Mouse (Mus musculus) left cerebral cortex, postnatal 36 days (tissue): ENCODE data around the gene Sik3. TPM values are rescaled to one million over a fixed set of nuclear protein-coding genes. Genes with fewer than 3 reads are reported as not detected.

Source experiments
- DNase-seq, 2 experiments: peaks; one replicate each; pipeline ENCODE4 v3.0.0; 2021 to 2022; ENCODE audit warnings: low spot score in 2 of 2, mixed read lengths in 1 of 2
- intact Hi-C: fragments of 180-260 bp; cut with DNase I; formaldehyde crosslinking; loops from one replicate; pipeline ENCODE4 v1.15.1; 2025
- total RNA-seq, 2 experiments: library from RNA; stranded (reverse); gene quantifications; 2 replicates each; pipeline ENCODE4 v1.2.3; 2021

Gene Sik3
- total RNA-seq, 2 experiments from 2014 or later, result 119 to 130 TPM

DNA sequence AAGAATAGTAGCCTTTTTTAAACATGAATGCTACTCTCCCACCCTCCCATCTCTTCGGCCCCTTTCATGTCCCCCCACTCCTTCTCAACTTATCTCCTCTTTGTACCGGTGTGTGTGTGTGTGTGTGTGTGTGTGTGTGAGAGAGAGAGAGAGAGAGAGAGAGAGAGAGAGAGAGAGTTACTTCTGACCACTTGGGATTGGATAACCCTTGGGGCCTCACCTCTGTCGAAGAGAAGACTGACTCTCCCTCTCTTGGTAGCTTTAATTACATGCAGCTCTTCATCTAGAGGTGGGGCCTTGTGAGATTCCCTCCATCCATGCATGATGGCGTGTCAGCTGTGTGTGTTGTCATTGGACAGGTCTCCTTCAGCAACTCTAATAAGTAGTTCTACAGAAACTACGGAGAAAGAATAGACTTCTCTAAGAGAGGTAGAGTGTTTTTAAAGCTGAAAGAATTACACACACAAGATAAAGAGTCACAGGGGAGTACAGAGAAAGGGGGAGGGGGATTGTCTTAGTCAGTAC lies 162.2 kb downstream of the Sik3 start:
- intact Hi-C loops, result no loop called here
- no peak for DNase-seq

DNA sequence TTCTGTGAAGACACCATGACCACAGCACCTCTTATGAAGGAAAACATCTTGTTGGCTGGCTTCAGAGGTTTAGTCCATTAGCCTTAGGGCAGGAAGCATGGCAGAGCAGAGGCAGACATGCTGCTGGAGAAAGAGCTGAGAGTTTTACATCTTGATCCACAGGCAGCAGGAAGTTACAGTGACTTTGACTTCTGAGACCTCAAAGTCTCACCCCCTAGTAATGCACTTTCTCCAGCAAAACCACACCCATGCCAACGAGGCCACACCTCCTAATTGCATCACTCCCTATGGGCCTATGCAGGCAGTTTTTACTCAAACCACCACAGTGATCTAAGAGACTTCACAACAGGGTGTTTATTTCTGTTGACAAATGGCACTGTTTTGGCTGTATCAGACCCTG lies 162.7 kb downstream of the Sik3 start:
- intact Hi-C loops, result no loop called here
- DNase-seq, result no peak

DNA sequence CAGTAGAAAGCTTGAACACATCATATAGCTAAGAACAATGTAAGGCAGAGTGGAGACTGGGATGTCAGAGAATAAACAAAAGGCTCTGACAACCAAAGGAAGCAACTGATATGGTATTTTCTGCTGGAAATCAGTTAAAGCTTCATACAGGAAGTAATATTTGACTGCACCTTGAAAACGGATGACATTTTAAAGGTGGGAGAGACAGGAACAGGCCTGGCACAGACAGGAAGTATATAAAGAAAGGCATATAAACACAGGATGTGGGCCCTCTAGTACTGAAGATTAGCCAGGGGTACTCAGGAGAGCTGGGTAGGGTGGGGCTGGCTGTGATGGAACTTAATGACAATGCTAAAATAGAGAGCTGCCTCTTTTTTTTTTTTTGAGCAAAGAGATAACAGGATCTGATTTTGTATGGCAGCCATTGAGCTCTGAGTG lies 163.3 kb downstream of the Sik3 start:
- intact Hi-C loops, result no loop called here
- DNase-seq, result no peak

DNA sequence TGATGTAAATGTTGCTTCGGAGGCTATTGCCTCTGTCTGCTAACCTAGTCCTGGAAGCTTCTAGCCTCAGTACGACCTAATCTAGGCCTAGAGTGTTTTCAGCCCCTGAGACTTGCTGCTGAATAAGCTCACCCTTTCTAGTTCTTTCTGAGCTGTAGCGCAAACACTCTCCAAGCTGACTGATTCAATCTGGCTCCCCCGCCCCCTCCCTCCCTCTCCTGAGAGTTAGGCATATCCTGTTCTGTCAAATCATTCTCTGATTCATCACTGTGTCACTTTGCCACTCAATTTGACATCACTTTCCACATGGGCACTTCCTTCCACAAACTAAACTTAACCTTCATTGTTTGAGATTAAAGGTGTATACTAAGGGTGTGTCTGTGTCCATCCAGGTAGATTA lies 164.0 kb downstream of the Sik3 start:
- intact Hi-C loops, result no loop called here
- DNase-seq, result no peak

DNA sequence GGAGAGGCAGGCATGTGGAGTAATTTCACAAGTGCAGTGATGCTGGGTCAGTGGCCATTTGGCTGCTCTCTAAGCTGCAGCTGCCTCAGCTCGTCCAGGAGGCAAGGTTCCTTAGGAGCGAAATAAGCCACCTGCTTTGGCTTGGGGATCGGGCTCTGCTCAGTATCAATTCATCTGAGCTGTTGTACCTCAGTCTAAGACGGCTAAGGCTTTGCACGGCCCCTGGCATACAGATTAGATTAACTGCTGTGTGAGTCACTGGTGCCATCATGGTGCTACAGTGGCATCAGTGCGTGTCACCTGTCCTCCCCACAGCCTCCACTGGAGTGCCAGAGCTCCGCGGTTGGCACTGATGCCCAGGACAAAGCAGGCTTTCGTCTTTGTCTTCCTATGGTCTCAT lies 166.0 kb downstream of the Sik3 start:
- intact Hi-C loops, result no loop called here
- no peak for DNase-seq

DNA sequence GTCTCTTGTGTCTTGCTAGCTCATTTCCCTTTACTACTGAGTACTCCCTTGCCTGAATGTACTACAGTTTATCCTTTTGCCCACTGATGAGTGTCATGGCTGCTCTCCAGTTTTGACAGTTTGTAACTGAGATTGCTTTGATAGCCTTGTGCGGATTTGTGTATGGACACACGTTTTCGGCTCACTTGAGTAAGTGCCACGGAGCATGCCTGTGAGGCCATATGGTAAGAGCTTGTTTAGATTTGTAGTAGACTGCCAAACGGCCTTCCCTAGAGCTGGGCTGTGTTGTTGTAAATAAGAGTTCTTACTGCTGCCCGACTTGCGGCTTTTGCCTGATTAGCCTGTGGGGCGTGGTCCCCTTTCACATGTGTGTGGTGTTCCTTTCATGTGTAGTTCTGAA lies 168.7 kb downstream of the Sik3 start:
- DNase-seq, result no peak
- intact Hi-C loops, result no loop called here

DNA sequence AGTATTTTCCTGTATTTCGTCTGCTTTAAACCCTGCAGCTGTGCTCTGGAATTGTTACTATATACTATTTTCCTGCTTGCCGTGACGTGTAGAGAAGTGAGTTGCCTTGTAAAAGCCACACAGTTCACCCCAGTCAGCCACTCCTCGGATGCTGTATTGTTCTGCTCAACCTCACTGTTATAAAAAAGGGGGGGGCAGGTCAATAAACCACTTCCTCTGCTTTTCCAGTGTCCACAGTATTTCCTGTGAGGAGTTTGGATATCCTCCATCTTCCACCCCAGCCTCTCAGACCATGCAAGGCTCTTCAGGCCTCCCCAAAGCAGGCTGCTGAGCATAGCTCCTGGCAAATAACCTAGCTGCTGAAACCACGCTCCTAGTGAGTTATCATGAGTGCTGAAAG lies 171.9 kb downstream of the Sik3 start:
- DNase-seq, result no peak
- intact Hi-C loops, result no loop called here

DNA sequence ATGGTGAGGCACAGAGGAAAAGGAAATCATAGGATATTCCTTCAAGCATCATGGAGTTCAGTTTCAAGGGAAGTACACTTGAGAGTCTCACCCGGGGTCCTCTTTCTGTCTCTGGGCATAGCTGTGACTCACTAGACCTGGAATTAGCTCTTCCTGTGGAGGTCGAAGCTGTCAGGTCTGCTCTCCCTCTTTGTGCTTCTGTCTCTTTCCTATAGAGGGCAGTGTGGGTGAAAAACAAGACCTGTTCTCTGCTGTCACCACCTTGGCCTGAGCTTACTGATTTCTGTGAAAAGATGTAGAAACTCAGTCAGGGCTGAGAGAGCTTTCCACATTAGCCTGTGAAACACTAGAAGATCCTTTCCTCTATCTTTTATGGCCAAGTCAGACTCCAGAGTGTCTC lies 172.6 kb downstream of the Sik3 start:
- no peak for DNase-seq
- intact Hi-C loops, result no loop called here

DNA sequence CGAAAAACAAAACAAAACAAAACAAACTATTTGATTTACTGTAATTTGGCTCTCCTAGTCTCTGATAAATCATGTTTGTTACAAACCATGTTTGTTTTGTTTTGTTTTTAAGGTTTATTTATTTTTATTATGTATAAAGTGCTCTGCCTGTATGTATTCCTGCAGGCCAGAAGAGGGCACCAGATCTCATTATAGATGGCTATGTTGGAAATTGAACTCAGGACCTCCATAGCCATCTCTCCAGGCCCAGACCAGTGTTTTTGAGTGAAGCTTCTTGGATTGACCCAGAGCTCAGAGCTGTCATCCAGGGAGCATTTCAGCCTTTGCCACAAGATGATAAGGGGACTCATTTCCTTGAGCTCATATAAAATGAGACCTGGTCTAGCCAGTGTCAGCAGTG lies 173.8 kb downstream of the Sik3 start:
- intact Hi-C loops, result no loop called here
- DNase-seq, result no peak

DNA sequence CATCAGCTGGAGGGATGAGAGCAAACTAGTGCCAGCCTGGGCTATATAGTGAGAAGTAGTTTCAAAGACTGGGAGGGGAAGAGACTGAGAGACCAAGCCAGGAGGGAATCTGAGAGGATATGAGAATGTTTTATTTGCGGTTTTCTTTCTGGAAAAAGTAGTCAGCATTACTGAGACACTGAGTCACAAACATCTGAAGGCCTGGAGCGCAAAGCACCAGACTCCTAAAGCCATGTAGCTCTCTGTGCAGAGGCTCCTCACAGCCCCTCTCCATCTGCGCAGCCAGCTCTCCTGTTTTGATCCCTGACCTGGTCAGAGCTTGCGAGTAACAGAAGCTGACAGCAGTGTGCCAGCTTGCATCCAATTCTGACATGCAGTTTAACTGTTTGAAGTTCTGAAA lies 175.8 kb downstream of the Sik3 start:
- intact Hi-C loops, result no loop called here
- DNase-seq, result no peak

DNA sequence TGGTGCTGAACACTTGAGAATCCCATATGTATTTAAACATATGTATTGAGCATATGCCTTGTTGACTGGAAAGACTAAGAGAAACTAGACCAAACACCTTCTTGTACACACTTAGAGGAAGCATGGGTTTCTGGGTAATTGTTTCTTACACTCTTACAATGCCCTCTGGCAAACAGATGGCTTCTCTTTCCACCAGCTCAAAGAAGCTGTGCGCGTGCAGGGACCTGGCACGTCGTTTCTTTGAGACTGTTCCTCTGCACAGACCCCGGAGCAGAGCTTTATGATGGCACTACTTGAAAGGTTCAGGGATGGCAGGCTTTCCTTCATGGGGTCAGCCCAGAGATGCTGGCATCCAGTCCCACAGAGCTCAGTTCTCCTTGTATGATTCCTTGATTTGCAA lies 176.3 kb downstream of the Sik3 start:
- intact Hi-C loops, result no loop called here
- DNase-seq, result no peak

DNA sequence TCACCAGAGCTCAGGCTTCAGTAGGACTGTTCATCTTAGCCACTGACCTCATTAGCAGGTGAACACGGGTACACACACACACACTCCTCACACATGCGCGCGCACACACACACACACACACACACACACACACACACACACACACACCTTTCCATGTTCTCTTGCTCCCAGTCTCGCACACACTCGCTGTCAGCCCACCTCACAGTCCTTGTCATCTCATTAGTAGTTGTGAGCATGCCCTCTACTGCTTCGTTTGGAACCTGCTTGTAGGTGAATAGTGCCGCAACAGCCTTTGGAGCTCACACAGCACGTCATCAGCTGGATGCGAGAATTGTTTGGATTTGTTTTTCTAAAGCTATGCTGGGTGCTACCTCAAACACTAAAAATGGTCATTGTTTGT lies 176.8 kb downstream of the Sik3 start:
- no peak for DNase-seq
- intact Hi-C loops, result no loop called here

DNA sequence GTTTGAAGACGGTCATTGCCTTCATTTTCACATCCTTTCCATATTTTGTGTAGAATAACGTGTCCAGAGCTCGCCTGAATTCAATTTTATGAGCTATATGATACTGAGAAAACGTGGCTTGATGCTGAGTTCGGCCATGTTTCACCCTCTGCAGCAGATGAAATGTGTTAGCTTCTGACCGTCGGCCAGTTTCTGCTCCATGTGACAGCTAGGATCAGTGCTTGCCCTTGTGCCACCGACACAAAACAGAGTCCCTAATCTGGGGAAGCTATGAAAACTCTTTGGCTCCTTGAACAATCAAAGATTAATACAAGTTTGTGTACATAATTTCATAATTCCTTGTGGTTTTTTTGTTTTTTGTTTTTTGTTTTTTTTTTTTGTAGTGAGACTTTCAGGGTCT lies 178.6 kb downstream of the Sik3 start:
- intact Hi-C loops, result loop anchor here (2.0 to 5.0 kb wide), 2 partner anchors 56 to 186 kb away; no protein-coding TSS in a partner anchor
- DNase-seq, result no peak

DNA sequence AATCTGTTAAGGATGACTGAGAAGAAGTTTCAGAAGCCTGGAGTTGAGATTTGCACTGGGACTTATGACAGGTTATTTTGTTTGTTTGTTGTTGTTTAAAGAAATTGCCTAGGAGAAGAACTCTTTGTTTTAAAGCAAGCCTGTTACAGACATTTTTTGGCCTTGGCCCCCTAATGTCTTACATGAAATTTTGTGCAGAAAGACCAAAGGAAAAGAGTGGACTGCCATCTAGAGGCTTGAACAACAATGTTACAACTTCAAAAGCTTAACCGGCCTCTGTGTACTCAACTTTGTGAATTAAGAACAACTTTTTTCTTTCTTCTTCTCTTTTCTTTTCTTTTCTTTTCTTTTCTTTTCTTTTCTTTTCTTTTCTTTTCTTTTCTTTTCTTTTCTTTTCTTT lies 179.0 kb downstream of the Sik3 start:
- intact Hi-C loops, result loop anchor here (2.0 to 5.0 kb wide), 2 partner anchors 56 to 187 kb away; no protein-coding TSS in a partner anchor
- no peak for DNase-seq

DNA sequence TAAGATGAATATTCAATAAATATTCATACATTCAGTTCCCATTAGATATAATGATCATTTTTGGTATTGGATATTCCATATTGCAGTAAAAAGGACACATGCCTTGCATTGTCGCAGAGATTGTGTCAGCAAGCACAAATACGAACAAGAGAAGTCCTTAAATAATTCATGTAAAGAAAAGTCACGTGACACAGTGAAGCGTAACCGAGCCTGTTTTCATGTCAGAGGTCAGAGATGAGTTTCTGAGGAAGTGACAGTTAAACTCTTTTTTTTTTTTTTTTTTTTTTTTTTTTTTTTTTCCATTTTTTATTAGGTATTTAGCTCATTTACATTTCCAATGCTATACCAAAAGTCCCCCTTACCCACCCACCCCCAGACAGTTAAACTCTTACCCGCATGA lies 180.0 kb downstream of the Sik3 start:
- no peak for DNase-seq
- intact Hi-C loops, result loop anchor here (5.0 kb wide), 1 partner anchor 55 kb away; no protein-coding TSS in a partner anchor

DNA sequence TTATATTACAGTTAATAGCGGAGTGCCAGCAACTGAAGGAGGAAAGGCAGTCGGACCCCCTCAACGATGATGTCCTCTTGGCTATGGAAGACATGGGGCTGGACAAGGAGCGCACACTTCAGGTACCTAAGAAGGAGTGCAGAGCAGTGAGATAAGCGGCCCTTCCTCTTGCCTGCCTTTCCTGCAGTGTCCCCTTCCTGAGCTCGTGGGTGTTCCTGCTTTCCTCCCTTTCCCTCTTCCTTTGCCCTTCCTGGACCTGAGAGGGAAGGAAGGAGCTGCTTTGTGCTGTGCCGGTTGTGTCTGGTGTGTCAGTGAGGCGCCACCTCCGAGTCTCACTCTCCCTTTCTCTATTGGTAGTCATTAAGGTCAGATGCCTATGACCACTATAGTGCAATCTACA lies 182.2 kb downstream of the Sik3 start:
- intact Hi-C loops, result loop anchor here (5.0 kb wide), 1 partner anchor 52 kb away; no protein-coding TSS in a partner anchor
- no peak for DNase-seq

DNA sequence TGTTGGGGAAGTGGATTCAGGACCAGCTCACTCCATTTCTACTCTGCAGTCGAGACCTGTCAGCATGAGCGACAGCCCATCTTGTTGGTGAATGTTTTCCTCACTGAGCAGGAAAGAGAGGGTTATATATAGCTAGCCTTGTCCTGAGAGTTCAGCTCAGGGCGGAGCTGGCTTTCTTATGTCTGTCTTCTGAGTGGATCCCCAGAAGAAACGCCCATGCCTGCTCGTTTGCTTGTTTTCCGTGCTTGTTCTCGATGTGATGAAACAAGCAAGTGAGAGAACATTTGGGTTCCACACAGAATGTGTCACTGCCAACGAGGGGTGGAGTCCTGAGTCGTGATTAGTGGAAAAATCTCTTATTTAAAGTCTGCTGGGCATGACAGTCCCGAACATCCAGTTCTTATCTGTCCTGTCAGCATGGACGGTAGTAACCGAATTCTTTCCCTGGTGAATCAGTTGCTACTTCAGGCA lies 184.1 kb downstream of the Sik3 start:
- no peak for DNase-seq
- intact Hi-C loops, result no loop called here

DNA sequence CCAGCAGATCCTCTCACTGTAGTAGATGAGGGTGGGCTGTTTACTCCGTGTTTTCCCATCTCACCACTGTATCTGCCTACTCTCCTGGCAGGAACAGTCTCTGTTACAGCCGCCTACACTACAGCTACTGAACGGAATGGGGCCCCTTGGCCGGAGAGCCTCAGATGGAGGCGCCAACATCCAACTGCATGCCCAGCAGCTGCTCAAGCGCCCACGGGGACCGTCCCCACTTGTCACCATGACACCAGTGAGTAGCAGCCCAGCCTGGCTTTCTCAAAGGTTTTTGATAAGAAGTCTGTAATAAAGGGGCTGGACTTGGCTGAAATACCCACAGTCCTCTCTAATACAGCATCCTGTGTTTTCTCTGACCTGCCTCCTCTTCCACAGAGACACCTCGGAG lies 185.8 kb downstream of the Sik3 start:
- intact Hi-C loops, result no loop called here
- peak; percentile 35 to 44 for DNase-seq

DNA sequence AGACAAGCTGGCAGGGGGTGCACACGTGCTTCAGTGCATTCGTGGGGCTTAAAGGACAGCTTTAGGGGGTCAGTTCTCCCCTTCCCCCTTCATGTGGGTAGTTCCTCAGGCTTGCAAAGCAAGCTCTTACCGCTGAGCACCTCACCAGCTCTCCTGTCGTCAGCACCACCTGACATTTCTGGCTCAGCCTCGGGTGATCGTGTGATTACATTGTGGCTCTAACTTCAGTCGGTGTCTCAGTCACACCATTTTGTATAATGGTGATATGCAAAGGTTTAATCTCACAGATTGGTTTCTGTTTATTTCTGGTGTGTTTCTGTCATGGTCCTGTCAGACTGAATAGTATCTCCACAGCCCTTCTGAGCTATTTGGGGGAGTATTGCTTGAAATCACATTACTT lies 186.3 kb downstream of the Sik3 start:
- intact Hi-C loops, result no loop called here
- no peak for DNase-seq

DNA sequence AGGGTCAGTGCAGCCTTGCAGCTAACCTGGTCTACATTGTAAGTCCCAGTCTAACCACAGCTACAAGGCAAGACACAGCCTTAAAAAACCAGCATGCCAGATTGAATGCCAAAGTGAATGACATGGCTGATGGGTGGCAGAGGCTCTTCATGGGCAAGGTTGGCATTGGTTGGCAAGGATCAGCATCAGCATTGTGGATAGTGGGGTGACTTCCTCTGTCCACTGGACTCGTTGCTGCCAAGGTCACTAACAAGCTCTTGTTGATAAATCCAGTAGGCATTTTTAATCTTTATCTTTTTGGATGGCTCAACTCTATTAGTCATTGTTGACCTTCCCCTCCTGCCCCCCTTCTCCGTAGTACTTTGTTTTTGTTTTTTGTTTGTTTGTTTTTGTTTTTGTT lies 187.0 kb downstream of the Sik3 start:
- DNase-seq, result no peak
- intact Hi-C loops, result no loop called here

DNA sequence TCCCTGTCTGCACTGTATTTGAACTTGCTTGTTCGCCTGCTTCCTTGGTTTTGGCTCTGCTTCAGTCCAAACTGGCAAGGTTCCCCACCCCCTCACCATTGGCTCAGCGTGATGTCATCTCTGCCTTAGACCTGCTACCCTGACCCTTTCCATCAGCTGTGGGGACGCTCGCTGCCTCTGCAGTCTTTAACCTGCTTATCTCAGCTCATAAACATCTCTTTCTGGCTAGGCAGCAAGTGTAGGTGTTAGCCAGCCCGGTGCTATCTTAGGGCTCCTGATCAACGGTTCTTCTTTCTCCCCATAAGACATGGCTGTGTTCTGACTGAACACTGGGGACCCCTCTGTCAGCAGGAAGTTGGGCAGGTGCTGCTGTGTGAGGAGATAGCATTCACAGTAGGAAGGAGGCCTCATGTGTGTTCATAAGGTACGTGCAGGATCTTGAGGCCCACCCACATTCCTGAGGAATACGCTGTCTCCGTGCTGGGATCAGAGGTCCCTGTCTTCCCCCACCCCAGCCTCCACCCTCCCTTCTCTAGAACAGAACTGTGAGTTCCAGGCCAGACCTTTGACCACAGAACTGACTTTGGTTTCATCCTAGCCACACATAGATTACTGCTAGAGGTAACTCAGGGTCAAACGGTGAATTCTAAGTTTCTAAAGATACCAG lies 194.3 kb downstream of the Sik3 start:
- no peak for DNase-seq
- intact Hi-C loops, result no loop called here

DNA sequence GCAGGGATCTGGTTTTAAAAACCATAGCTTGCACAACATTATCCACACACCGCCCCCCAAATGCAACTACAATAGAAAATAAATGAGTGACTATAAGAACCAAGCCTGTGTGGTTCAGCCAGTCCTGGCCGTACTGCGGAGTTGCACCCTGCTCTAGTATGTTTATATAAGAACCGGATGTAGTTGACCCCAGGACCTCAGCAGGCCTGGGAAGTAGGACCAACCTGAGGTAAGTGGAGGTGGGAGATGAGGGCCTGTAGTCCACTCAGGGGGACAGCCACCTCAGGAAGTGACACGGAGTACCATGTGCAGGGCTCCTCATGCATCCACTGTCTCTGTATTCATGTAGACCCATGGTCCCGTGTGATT lies 194.9 kb downstream of the Sik3 start:
- no peak for DNase-seq
- intact Hi-C loops, result no loop called here
